8 mouse cellular contexts compared by ENCODE assay signal in genomic region chr3:90388726-90389510, GRCm38 (mm10). TPM values are rescaled to one million over a fixed set of nuclear protein-coding genes. Genes with fewer than 3 reads are reported as not detected.
DNase-seq lines count a peak whose midpoint lies in the region; ATAC-seq and TF ChIP-seq lines count a peak whose summit lies in the region.

No protein-coding gene starts in this region.

- peaks cover 21% of the 10 kb centered on the region for H3K4me1 ChIP-seq in forebrain, postnatal 0 days (ENCODE audit: insufficient read depth)
- H3K4me1 ChIP-seq in intestine, embryonic 14.5 days (replicated peaks; ENCODE audit: control insufficient read depth, insufficient read depth, low read length), result peaks cover 27% of the 10 kb centered on the region
- peaks cover 17% of the 10 kb centered on the region for H3K4me1 ChIP-seq in lung, embryonic 14.5 days (ENCODE audit: insufficient read depth)
- H3K4me1 ChIP-seq in small intestine, adult 2 months (ENCODE audit: control insufficient read depth, insufficient read depth, insufficient read length, low read length), result peaks cover 11% of the 10 kb centered on the region

- H3K27ac ChIP-seq in forebrain, postnatal 0 days (ENCODE audit: low read depth, low read length), result peak overlapping the region; percentile 86
- peak overlapping the region; percentile 69 for H3K27ac ChIP-seq in intestine, embryonic 14.5 days (ENCODE audit: low read depth)
- peak overlapping the region; percentile 92 for H3K27ac ChIP-seq in lung, embryonic 14.5 days (ENCODE audit: low read depth)
- no peak overlapping the region for H3K27ac ChIP-seq in small intestine, adult 2 months (ENCODE audit: insufficient read depth, low read depth, low read length)

- H3K9me3 ChIP-seq in forebrain, postnatal 0 days (ENCODE audit: low read length), result no peaks in the 10 kb centered on the region
- no peaks in the 10 kb centered on the region for H3K9me3 ChIP-seq in intestine, embryonic 14.5 days (ENCODE audit: control insufficient read depth, low read length)
- H3K9me3 ChIP-seq in lung, embryonic 14.5 days (ENCODE audit: low read depth, low read length), result no peaks in the 10 kb centered on the region

- TF ChIP-seq POLR2A in small intestine, adult 2 months (IDR thresholded peaks at IDR 0.05; ENCODE audit: low read depth, low read length), result no peak

- peak overlapping the region; percentile 79 for H3K4me3 ChIP-seq in forebrain, postnatal 0 days (ENCODE audit: low read depth, low read length)
- H3K4me3 ChIP-seq in intestine, embryonic 14.5 days (ENCODE audit: low read depth, low read length), result peak overlapping the region; percentile 65
- peak overlapping the region; percentile 66 for H3K4me3 ChIP-seq in lung, embryonic 14.5 days (ENCODE audit: low read depth, low read length)
- peak overlapping the region; percentile 66 for H3K4me3 ChIP-seq in small intestine, adult 2 months (ENCODE audit: low read depth, low read length)

- DNase-seq in ovary, postnatal 14 days (ENCODE audit: low spot score), result peak; percentile 42
- DNase-seq in ovary, postnatal 10 days (ENCODE audit: low spot score), result no peak
- peak; percentile 51 for DNase-seq in brain, adult 2 months (ENCODE audit: low read depth, low spot score)
- peak; percentile 75 for DNase-seq in forebrain, postnatal 0 days
- DNase-seq in intestine, embryonic 14.5 days (ENCODE audit: low spot score), result no peak
- peak; percentile 75 for DNase-seq in lung, embryonic 14.5 days
- DNase-seq in c-Kit-positive CD71-positive TER-119-positive erythroid progenitor cells, embryonic 14.5 days (ENCODE audit: low spot score), result no peak

- peak overlapping the region; percentile 97 for H3K9ac ChIP-seq in forebrain, postnatal 0 days
- H3K9ac ChIP-seq in intestine, embryonic 14.5 days (ENCODE audit: low read length), result peak overlapping the region; percentile 72
- peak overlapping the region; percentile 74 for H3K9ac ChIP-seq in lung, embryonic 14.5 days

- no peaks in the 10 kb centered on the region for H3K27me3 ChIP-seq in forebrain, postnatal 0 days (ENCODE audit: insufficient read depth, low read length)
- no peaks in the 10 kb centered on the region for H3K27me3 ChIP-seq in intestine, embryonic 14.5 days (replicated peaks; ENCODE audit: control insufficient read depth, insufficient read depth, low read length)
- H3K27me3 ChIP-seq in lung, embryonic 14.5 days (ENCODE audit: insufficient read depth, low read length), result no peaks in the 10 kb centered on the region
- H3K27me3 ChIP-seq in small intestine, adult 2 months (ENCODE audit: control insufficient read depth, insufficient read depth, low read length), result no peaks in the 10 kb centered on the region

- peak; percentile 80 for ATAC-seq in forebrain, postnatal 0 days
- ATAC-seq in intestine, embryonic 14.5 days (replicated peaks; ENCODE audit: low FRiP score, low TSS enrichment, low read depth), result peak; percentile 74
- ATAC-seq in lung, embryonic 14.5 days (ENCODE audit: insufficient read depth), result peak; percentile 66

- peak; percentile 61 for TF ChIP-seq CTCF in forebrain, postnatal 0 days (IDR thresholded peaks at IDR 0.05; ENCODE audit: low read depth)
- TF ChIP-seq CTCF in lung, embryonic 14.5 days (IDR thresholded peaks at IDR 0.05; ENCODE audit: low read depth), result peak; percentile 27
- no peak for TF ChIP-seq CTCF in small intestine, adult 2 months (IDR thresholded peaks at IDR 0.05; ENCODE audit: extremely low read depth, insufficient read length, insufficient replicate concordance, low read depth, low read length)

- peak overlapping the region; percentile 86 for H3K4me2 ChIP-seq in forebrain, postnatal 0 days (ENCODE audit: low read depth)
- peak overlapping the region; percentile 98 for H3K4me2 ChIP-seq in intestine, embryonic 14.5 days (ENCODE audit: low read length)
- H3K4me2 ChIP-seq in lung, embryonic 14.5 days, result peak overlapping the region; percentile 99

- peaks cover 33% of the 10 kb centered on the region for H3K36me3 ChIP-seq in forebrain, postnatal 0 days (ENCODE audit: insufficient read depth)
- H3K36me3 ChIP-seq in intestine, embryonic 14.5 days (ENCODE audit: control insufficient read depth, insufficient read depth, low read length), result peaks cover 45% of the 10 kb centered on the region
- H3K36me3 ChIP-seq in lung, embryonic 14.5 days (ENCODE audit: insufficient read depth), result peaks cover 49% of the 10 kb centered on the region
- peaks cover 26% of the 10 kb centered on the region for H3K36me3 ChIP-seq in small intestine, adult 2 months (ENCODE audit: control insufficient read depth, insufficient read depth, low read length)

- WGBS in forebrain, postnatal 0 days, result 3% methylated on average over 53 of the region's 53 CpGs
- WGBS in intestine, embryonic 14.5 days, result 4% methylated on average over 53 of the region's 53 CpGs
- 4% methylated on average over 53 of the region's 53 CpGs for WGBS in lung, embryonic 14.5 days
- WGBS in small intestine, adult 2 months, result 8% methylated on average over 52 of the region's 53 CpGs

RNA-seq across cellular contexts. Expression of gene Slc27a3, which starts 0.8 kb away (rescaled TPM):
- total RNA-seq in forebrain, postnatal 0 days (2014; rRNA removed), result 47.4 and 50.8 TPM in 2 replicates
- polyA plus RNA-seq in forebrain, postnatal 0 days (2015; fragmentation: Nextera tagmentation; extraction: Ambion mirVana), result 23.7 and 25.0 TPM in 2 replicates
- 10.2 and 11.0 TPM in 2 replicates for polyA plus RNA-seq in intestine, embryonic 14.5 days (2014; fragmentation: Nextera tagmentation; extraction: Ambion mirVana)
- polyA plus RNA-seq in lung, embryonic 14.5 days (2014; fragmentation: Nextera tagmentation; extraction: Ambion mirVana), result 18.4 and 19.1 TPM in 2 replicates
- polyA plus RNA-seq in small intestine, adult 2 months (2012; rRNA removed), result 3.7 and 5.9 TPM in 2 replicates

RNA-seq across cellular contexts. Expression of gene Ints3, which starts 44.5 kb away (rescaled TPM):
- total RNA-seq in forebrain, postnatal 0 days (2014; rRNA removed), result 49.7 and 51.5 TPM in 2 replicates
- 16.0 and 20.6 TPM in 2 replicates for polyA plus RNA-seq in forebrain, postnatal 0 days (2015; fragmentation: Nextera tagmentation; extraction: Ambion mirVana)
- 31.2 and 31.7 TPM in 2 replicates for polyA plus RNA-seq in intestine, embryonic 14.5 days (2014; fragmentation: Nextera tagmentation; extraction: Ambion mirVana)
- polyA plus RNA-seq in lung, embryonic 14.5 days (2014; fragmentation: Nextera tagmentation; extraction: Ambion mirVana), result 38.5 and 40.5 TPM in 2 replicates
- 13.6 and 22.4 TPM in 2 replicates for polyA plus RNA-seq in small intestine, adult 2 months (2012; rRNA removed)

Comparison
In these comparisons a context has a peak if more than half of its experiments do, and no peak if none do; other contexts are left out.
1. DNase-seq: peak in ovary, postnatal 14 days (single experiment), brain, adult 2 months (single experiment), forebrain, postnatal 0 days (single experiment) and lung, embryonic 14.5 days (single experiment); none in ovary, postnatal 10 days (single experiment), intestine, embryonic 14.5 days (single experiment) and c-Kit-positive CD71-positive TER-119-positive erythroid progenitor cells, embryonic 14.5 days (single experiment).
2. Peak in every context shown above with its lines, with median percentiles within 50 percentile points of each other: ATAC-seq, H3K4me2 ChIP-seq, H3K4me3 ChIP-seq and H3K9ac ChIP-seq.